In genomic region chr11:5691775-5692174, GRCm38 (mm10) we compare ENCODE assay signal across 9 mouse cellular contexts. TPM values are rescaled to one million over a fixed set of nuclear protein-coding genes. Genes with fewer than 3 reads are reported as not detected.
DNase-seq lines count a peak whose midpoint lies in the region; ATAC-seq and TF ChIP-seq lines count a peak whose summit lies in the region.
"Had no signal": no experiment of that assay in that cellular context is flagged by ENCODE, and none has a peak within 500 bp of the region (broad histone marks: within the 10 kb centered on the region; RNA-seq: fewer than 3 reads in every experiment).

No protein-coding gene starts in this region.

- no peak overlapping the region for H3K4me3 ChIP-seq in lung, postnatal 0 days (ENCODE audit: low read depth, low read length)
- H3K4me3 ChIP-seq: embryonic facial prominence, embryonic 12.5 days had no signal

- no peak overlapping the region for H3K9ac ChIP-seq in lung, postnatal 0 days (replicated peaks; ENCODE audit: low read depth)
- H3K9ac ChIP-seq: embryonic facial prominence, embryonic 12.5 days had no signal

- no peaks in the 10 kb centered on the region for H3K4me1 ChIP-seq in lung, postnatal 0 days (ENCODE audit: insufficient read depth, low read depth, low read length)
- H3K4me1 ChIP-seq: embryonic facial prominence, embryonic 12.5 days had no signal

- no peak for TF ChIP-seq EP300 in lung, postnatal 0 days (IDR thresholded peaks at IDR 0.05)

- intact Hi-C loops in heart, postnatal 14 days (cut with DNase I) = loop anchor here (2.0 to 5.0 kb wide), 2 partner anchors 207 to 399 kb away; no protein-coding TSS in a partner anchor
- intact Hi-C loops in heart, postnatal 25 days (cut with DNase I) = loop anchor here (2.0 to 5.0 kb wide), 2 partner anchors 209 to 399 kb away; no protein-coding TSS in a partner anchor

- H3K36me3 ChIP-seq in lung, postnatal 0 days (ENCODE audit: insufficient read depth, low read length) = no peaks in the 10 kb centered on the region
- H3K36me3 ChIP-seq: embryonic facial prominence, embryonic 12.5 days had no signal

- DNase-seq in heart, postnatal 14 days = peak; percentile 44 to 67
- no peak for DNase-seq in heart, postnatal 25 days (ENCODE audit: low spot score)
- DNase-seq in urinary bladder, postnatal 14 days (ENCODE audit: low spot score) = peak; percentile 48
- no peak for DNase-seq in urinary bladder, postnatal 4 days (ENCODE audit: low spot score in 2 of 2)
- peak; percentile 34 for DNase-seq in embryo, embryonic 9.5 days (ENCODE audit: extremely low spot score)
- peak; percentile 72 for DNase-seq in lung, postnatal 0 days (ENCODE audit: low spot score)

- no peak overlapping the region for H3K27ac ChIP-seq in lung, postnatal 0 days (ENCODE audit: low read length)
- H3K27ac ChIP-seq: embryonic facial prominence, embryonic 12.5 days had no signal

- peak; percentile 44 for ATAC-seq in lung, postnatal 0 days
- no peak for ATAC-seq in granulocyte monocyte progenitor cell, adult 5-6 weeks (replicated peaks; ENCODE audit: poor library complexity, severe bottlenecking)
- no peak for ATAC-seq in megakaryocyte, adult 5-6 weeks (ENCODE audit: poor library complexity, severe bottlenecking)

- no peak overlapping the region for H3K4me2 ChIP-seq in lung, postnatal 0 days (replicated peaks; ENCODE audit: low read depth, low read length)
- H3K4me2 ChIP-seq: embryonic facial prominence, embryonic 12.5 days had no signal

- no peaks in the 10 kb centered on the region for H3K9me3 ChIP-seq in lung, postnatal 0 days (ENCODE audit: low read length)

- WGBS in lung, postnatal 0 days = 22% methylated on average over 7 of the region's 7 CpGs

- no peaks in the 10 kb centered on the region for H3K27me3 ChIP-seq in lung, postnatal 0 days (replicated peaks; ENCODE audit: insufficient read depth, low read length)
- H3K27me3 ChIP-seq: embryonic facial prominence, embryonic 12.5 days had no signal

- TF ChIP-seq CTCF in lung, postnatal 0 days (IDR thresholded peaks at IDR 0.05) = peak; percentile 75

RNA-seq across cellular contexts. Expression of gene Mrps24, which starts 23.7 kb away (rescaled TPM):
- 100 to 1,000 TPM; 129 to 130 TPM for total RNA-seq in heart, postnatal 14 days (2021)
- 100 to 1,000 TPM; 145 to 152 TPM for total RNA-seq in heart, postnatal 25 days (2021)
- polyA plus RNA-seq in lung, postnatal 0 days (2015; fragmentation: Nextera tagmentation; extraction: Ambion mirVana) = 178 and 201 TPM in 2 replicates
- total RNA-seq in granulocyte monocyte progenitor cell, adult 5-6 weeks (2014; fragmentation: Nextera tagmentation) = 65.7 and 68.3 TPM in 2 replicates
- total RNA-seq in granulocyte monocyte progenitor cell, adult 5-6 weeks (2017) = 58.6 and 67.0 TPM in 2 replicates
- 67.4 and 74.1 TPM in 2 replicates for total RNA-seq in megakaryocyte, adult 5-6 weeks (2015)
- total RNA-seq in megakaryocyte, adult 5-6 weeks (2017) = 30.7 and 41.2 TPM in 2 replicates

Comparison
In these comparisons a context has a peak if more than half of its experiments do, and no peak if none do; other contexts are left out.
1. DNase-seq: peak in heart, postnatal 14 days (2 of 2), urinary bladder, postnatal 14 days (single experiment), embryo, embryonic 9.5 days (single experiment) and lung, postnatal 0 days (single experiment); none in heart, postnatal 25 days (single experiment) and urinary bladder, postnatal 4 days (0 of 2).